Mouse (Mus musculus) C2C12 (cell line): ENCODE results near the gene Agps.

Experiments used
- CTCF ChIP-seq: IDR thresholded peaks from one replicate; pipeline ENCODE4 v1.5.1; 2011; ENCODE audit not compliant: control insufficient read depth, insufficient read depth, insufficient read length
- MAX ChIP-seq: IDR thresholded peaks from one replicate; pipeline ENCODE4 v1.6.1; 2011; ENCODE audit warnings: mild to moderate bottlenecking, control low read depth
- MYOD1 ChIP-seq: IDR thresholded peaks from one replicate; pipeline ENCODE4 v1.6.1; 2011; ENCODE audit warnings: low read depth; ENCODE audit not compliant: control insufficient read depth, insufficient read length
- USF1 ChIP-seq: IDR thresholded peaks from one replicate; pipeline ENCODE4 v1.6.1; 2011; ENCODE audit warnings: low read depth, mild to moderate bottlenecking, control low read depth, moderate library complexity

DNA sequence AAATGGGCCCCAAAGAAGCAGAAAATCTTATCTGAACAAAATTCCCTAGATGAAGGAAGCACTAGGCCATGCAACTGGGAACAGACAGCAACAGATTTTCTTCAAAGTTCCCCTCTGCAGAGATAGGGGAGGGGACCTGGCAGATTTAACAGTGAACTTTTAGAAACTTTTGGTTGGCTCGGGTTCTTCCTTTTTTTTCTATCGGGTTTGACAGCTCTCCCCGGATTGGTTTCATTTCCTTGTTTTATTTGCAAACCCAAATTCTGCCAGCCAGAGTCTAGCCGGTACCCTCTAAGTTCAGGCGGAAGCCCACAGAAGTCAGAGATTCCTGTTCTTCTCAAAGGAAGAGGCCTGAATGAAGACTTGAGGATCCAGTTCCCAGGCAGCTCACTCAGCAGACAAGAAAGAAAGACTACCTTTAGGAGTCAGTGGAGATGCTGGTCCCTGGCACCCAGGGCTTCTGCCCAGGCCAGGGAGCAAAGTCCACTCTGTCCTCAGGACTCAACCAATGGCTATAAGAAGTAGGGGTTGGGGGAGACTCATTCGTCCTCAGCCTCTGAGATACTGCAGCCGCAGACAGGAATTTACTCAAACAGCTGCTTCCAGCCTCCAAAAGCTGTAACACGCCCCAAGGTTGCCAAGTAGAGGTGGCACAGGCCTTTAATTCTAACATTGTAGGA, 2.9 kb upstream of the Agps start:
- TF ChIP-seq CTCF (no peak), USF1 (no peak), MYOD1 (no peak), MAX (no peak)
